Mouse (Mus musculus): ENCODE results near the gene Hist2h3b. TPM values are rescaled to one million over a fixed set of nuclear protein-coding genes. Genes with fewer than 3 reads are reported as not detected.
"Not testable (repeated sequence)": the region's sequence is repeated elsewhere in the genome, so short reads cannot be mapped to it uniquely, and the experiment has no call there.

Gene Hist2h3b
- total RNA-seq, 2 experiments from 2014 or later: 2,043 to 3,470 TPM

DNA sequence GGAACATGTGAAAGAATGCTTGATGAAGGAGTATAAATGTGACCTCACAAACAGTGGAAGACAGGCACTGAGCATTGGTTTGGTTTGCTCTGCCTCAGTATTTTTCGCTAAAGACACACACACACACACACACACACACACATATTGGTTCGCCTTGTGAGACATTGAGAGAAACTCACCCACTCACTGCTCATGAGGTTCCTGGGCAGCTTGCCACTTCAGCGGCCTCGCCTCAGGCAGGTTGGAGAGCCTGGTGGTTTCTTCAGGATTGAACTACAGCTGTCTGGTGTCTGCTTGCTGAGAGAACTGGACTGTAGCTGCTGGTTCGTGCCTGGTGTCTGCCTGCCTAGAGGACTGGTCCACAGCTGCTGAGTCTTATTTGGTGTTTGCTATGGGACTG is 8.2 kb upstream of the Hist2h3b start:
- ATAC-seq (replicated peaks; ENCODE audit: low FRiP score, poor library complexity, severe bottlenecking): no peak

DNA sequence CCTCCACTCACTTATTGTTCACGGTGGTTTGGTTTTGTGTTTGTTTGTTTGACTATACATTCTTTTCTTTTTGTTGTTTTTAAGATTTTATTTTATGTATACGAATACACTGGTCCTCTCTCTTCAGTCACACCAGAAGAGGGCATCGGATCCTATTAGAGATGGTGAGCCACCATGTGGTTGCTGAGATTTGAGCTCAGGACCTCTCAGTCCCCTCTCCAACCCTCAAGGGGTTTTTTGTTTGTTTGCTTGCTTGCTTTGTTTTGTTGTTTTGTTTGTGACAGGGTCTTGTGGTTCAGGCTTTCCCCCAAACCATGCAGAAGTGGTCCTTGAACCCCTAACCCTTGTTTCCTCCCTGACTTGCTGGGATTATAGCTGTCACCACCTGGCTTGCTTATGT is 6.8 kb upstream of the Hist2h3b start:
- no peak for ATAC-seq (replicated peaks; ENCODE audit: low FRiP score, poor library complexity, severe bottlenecking)

DNA sequence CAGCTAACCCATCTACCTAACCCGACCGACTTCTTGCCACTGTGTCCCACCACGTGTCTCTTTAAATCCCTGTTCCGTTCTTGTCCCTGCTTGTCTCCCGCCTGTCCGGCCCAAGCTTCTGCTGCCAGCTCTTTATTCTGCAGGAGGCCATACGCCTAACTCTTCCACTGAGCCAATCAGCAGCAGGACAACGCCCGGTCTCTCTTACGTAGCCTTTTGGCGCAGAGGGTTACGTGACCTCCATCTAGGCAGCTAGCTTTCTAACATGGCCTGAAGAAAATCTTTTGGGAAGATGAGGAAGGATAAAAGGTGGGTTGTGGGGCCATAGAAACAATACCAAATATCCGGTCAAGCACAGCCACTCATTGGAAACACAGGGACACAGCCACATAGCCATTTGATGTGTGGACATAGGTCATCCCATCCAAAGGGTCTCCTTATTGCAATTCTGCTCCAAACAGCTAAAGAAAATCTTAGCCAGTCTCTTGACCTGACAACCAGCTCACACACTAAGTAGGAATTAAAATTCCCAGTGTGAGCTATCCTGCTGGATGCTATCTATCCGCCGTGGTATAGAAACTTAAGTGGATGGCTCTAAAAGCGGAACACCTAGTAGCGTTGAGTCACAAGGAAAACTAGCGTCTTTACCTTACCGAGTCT is 6.1 kb upstream of the Hist2h3b start:
- ATAC-seq (replicated peaks; ENCODE audit: low FRiP score, poor library complexity, severe bottlenecking): peak; percentile 79

DNA sequence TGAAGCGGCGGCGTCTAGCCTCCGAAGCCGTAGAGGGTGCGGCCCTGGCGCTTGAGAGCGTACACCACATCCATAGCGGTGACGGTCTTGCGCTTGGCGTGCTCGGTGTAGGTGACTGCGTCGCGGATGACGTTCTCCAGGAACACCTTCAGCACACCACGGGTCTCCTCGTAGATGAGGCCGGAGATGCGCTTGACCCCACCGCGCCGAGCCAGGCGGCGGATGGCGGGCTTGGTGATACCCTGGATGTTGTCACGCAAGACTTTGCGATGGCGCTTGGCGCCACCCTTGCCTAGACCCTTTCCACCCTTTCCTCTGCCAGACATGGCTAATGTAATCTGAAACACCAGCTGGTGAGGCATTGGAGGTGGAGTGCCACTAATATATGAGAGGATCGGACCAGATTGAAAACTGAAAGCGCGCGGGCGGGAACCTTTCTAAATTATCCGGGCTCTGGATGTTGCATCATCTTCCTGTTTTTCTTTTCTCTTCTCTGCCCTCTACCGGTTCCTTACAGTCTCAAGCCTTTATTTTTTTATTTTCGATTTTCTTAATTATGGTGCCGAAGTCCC is 5.4 kb upstream of the Hist2h3b start, which contains the start of gene Hist2h4:
Gene Hist2h4, minus strand, starts transcription at position 333 of the 572 bp plus-strand sequence.
- peak; percentile 74 for ATAC-seq (replicated peaks; ENCODE audit: low FRiP score, poor library complexity, severe bottlenecking)

DNA sequence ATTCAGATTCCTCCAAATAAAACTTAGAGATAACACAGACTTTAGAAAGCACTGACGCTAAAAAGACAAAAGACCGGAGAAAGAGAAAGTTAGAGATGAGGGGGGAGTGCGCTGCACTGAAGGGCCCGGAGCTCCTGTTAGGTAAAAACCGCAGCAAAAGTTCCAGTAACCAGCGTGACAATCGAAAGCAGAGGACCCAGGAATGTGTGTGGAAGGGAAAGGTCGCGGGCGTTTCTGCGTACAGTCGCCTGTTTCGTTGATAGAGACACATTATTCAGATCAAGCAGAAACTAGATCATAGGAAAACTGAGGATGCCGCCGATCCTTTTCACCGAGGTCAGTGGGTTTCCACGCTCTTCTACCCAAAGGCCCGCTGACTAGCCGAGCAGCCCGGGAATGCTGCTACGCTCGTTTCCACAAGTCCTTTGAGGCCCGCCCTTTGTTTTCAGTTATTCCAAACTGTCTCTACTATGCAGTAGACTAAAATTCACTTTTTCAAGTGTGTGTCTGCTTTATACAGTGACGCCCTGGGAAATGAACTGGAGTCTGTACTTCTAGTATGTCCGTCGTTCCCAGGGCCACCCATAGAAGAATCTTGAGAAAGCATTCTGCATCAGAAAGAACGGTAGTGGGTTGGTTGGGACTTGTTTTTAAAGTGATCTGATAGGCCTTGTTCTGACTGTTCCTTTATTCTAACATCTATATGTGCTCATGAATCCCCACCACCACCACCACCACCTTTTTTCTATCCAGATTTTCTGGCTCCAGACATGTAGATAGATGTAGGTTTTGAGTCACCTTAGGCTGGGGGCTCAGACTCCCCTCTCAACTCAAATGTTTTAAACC is 4.7 kb upstream of the Hist2h3b start:
- ATAC-seq (replicated peaks; ENCODE audit: low FRiP score, poor library complexity, severe bottlenecking): peak; percentile 6

DNA sequence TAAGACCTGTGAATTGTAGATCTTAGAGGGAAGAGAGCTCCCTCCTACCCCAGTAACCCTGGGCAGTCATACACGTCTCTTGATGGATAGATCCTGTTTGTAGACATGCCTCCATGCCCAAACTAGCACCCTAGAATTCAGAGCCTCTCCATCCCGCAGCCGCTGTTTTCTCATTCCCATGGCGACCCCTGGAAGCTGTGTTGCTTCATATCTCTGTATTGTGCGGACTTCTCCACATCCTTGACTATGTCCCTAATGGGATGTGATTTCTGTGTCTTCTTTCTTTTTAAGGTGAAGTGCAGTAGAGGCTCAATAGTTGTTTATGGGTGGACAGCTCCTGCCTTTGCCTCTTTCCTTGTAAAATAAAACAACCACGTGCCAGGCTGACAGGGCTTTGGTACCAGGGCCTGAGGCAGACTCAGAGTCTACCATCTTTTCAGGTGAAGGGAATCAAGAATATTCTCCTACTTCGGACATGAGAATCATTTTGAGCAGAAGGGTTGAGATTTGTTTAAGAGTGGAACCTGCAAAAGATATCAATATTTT is 4.0 kb upstream of the Hist2h3b start:
- no peak for ATAC-seq (replicated peaks; ENCODE audit: low FRiP score, poor library complexity, severe bottlenecking)

DNA sequence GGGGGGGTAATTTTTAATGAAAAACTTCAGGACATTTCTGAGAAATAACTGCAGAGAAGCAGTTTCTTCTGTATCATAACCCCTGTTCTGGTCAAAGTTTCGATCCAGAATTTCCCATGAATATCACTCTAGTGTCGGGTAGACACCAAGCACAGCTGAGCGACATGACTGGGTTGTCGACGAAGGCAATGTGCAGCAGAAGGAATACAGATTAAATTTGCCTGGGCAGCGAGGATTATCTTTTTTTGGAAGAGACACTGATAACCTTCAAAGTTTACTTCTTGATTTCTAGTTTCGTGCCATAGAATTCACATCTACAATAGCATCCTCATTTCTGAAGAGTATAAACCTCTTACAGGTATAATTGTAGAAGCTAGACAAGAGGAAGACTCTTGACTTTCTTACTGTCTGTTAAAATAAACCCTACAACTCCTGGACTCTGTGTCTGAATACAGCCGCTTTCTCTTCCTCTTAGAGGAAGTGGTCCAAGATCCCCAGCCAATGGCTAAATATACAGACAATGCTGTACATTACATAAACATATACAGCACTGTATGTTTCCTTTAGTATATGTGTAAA is 2.2 kb upstream of the Hist2h3b start:
- no peak for ATAC-seq (replicated peaks; ENCODE audit: low FRiP score, poor library complexity, severe bottlenecking)

DNA sequence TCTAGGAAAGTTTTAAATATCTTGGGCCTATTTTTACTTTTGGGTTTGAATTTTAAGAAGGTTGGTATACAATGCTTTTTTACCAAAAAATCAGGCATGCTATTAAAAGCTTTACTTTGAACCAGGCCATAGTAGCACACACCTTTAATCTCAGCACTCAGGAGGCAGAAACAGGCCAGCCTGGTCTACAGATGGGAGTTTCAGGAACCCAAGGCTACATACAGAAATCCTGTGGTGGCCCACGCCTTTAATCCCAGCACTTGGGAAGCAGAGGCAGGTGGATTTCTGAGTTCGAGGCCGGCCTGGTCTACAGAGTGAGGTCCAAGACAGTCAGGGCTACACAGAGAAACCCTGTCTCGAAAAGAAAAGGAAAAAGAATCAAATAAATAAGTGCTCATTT is 913 bp upstream of the Hist2h3b start:
- ATAC-seq (replicated peaks; ENCODE audit: low FRiP score, poor library complexity, severe bottlenecking): no peak

DNA sequence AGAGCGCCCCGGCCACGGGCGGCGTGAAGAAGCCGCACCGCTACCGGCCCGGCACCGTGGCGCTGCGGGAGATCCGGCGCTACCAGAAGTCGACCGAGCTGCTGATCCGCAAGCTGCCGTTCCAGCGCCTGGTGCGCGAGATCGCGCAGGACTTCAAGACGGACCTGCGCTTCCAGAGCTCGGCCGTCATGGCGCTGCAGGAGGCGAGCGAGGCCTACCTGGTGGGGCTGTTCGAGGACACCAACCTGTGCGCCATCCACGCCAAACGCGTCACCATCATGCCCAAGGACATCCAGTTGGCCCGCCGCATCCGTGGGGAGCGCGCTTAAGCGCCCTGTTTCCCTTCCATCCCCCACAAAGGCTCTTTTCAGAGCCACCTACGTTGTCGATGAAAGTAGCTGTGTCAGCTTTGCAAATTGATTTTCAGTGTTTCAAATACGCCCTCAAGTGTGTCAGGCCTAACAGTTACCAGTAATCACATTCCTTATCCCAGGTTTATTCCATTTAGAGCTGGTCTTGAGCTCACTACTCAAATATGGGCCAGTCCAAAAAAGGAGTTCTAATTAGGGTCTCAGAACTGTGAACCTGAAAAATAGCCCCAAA is 423 bp downstream of the Hist2h3b start:
- not testable (repeated sequence) for ATAC-seq (replicated peaks; ENCODE audit: low FRiP score, poor library complexity, severe bottlenecking)

DNA sequence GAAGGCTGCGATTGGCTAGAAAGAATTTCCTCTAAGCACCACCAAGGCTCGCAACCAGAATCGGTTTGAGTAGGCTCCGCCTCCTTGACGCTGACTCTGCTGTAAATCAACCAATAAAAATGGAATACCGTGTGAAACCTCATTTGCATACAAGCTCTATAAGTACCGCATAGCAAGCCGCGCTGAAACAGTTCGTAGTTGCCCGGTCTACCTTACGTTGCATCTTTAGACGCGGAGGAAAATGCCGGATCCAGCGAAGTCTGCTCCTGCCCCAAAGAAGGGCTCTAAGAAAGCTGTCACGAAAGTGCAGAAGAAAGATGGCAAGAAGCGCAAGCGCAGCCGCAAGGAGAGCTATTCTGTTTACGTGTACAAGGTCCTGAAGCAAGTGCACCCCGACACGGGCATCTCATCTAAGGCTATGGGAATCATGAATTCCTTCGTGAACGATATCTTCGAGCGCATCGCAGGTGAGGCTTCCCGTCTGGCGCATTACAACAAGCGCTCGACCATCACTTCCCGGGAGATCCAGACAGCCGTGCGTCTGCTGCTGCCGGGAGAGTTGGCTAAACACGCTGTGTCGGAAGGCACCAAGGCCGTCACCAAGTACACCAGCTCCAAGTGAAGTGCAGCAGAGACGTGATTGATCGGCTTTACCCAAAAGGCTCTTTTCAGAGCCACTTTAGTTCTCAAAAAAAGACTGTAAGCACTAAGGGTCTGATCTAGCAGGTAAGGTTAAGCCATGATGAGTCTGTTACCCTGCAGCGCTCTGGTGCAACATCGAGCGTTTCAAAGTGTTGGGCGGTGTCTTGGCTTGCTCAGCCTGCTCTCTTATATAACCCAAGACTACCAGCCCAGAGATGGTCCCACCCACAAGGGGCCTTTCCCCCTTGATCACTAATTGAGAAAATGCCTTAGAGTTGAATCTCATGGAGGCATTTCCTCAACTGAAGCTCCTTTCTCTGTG is 1.3 kb downstream of the Hist2h3b start, which contains the start of gene Hist2h2bb:
Gene Hist2h2bb, plus strand, starts transcription at position 242 of the 964 bp plus-strand sequence.
- ATAC-seq (replicated peaks; ENCODE audit: low FRiP score, poor library complexity, severe bottlenecking): peak; percentile 80

DNA sequence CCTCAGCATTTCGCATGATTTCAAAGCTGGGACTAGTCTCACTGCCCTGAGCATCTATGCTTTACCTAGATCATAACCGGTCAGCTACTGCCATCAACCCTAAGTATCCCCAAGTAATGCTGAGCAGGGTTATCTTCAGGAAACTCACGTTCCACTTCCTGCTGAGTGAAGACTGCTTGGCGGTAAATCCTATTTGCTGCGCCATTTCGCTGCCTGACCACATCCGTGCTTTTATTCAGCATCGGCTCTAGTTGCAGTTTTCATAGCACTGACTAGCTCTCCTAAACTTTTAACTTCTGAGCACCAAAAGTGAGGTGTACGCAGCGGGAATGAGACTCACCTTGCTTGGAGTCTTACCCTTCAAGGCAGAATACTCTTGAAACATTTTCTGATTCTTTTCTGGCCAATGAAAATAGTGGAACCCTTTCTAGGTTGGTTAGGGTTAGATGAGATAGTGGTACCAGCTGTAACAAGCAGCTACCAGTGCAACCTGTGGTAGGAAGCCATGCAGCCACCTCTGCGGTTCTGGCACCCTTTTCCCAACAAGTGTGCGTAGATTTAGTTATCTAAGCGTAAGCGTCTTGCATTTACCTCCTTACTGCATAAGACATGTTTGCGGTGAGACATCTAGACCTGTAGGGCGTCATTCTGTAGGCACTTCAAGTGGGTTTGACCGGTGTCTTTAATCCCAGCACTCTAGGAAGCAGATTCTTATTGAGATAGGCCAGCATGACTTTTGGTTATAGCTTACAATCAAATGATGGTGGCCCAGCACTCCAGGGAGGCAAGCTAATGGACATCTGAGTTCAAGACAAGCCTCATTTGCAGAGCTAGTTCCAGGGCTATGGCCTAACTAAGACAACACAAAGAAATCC is 5.4 kb downstream of the Hist2h3b start:
- ATAC-seq (replicated peaks; ENCODE audit: low FRiP score, poor library complexity, severe bottlenecking): no peak

DNA sequence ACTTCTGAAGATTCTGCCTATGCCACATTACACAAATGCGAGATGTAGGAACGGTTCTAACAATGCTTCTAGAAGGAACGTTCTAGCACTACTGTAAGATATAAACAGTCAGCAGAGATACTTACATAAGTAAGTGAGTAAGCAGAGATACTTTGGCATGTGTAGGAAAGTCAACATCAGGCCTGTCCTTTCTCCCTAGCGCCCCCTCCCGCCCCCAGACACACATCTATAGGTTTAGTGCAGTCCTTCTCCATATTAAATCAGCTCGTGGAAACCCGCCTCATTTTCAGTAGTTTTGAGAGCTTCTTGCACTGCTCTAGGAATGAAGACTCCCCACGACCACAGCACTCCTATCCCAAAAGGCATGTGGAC is 9.0 kb downstream of the Hist2h3b start:
- peak; percentile 77 for ATAC-seq (replicated peaks; ENCODE audit: low FRiP score, poor library complexity, severe bottlenecking)

DNA sequence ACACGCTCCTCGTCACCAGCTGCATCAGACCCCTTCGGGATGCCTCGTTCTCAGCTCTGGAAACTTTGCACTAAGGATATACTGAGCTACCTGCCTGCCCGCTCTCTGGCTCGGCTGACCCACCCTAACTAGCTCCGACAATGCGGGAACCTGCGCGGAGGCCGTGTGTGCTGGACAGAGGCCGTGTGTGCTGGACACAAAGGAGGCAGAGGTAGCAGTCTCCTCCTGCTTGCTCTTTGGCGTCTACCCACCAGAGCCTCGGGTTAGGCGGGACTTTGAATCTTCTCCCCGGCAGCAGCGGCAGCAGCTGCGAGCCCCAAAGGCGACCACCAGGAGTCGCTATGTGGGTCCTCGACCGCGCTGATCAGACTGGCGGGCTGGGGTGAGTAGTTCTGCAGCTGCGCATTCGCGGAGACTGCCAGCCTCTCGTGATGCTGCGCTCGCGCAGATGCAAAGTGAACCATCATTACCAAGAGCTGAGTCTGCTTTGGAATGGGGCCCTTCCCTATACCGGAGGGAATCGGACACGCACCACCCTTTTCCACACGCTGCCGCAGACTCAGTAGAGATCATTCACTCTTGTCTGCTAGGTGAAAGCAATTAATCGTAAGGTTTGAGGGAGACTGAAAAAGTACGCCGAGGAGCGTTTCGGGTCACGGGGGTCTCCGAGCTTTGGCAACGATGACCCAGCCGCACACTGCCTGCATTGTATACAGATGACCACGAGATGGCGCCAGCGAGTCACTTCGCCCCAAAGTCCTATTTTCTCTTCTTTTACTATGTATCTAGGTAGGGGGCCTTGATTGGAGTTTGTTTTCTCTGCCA is 9.6 kb downstream of the Hist2h3b start:
- peak; percentile 96 for ATAC-seq (replicated peaks; ENCODE audit: low FRiP score, poor library complexity, severe bottlenecking)

DNA sequence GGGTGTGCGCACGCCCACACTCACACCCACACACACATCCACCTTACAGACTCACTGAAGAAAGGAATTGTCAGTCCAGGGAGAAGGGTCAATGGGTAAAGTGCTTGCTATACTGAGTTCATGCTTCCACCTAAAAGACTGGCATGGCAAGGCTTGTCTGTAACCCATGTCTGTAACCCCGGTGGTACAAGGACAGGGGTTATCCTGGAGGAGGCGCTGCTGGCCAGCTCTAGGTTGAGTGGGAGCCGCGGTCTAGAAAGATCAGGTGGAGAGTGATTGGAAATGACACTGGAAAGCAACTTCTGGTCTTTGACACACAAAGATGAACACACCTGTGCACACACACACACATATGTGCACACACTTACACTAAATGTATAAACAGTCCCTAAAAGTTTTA is 12.2 kb downstream of the Hist2h3b start:
- no peak for ATAC-seq (replicated peaks; ENCODE audit: low FRiP score, poor library complexity, severe bottlenecking)

DNA sequence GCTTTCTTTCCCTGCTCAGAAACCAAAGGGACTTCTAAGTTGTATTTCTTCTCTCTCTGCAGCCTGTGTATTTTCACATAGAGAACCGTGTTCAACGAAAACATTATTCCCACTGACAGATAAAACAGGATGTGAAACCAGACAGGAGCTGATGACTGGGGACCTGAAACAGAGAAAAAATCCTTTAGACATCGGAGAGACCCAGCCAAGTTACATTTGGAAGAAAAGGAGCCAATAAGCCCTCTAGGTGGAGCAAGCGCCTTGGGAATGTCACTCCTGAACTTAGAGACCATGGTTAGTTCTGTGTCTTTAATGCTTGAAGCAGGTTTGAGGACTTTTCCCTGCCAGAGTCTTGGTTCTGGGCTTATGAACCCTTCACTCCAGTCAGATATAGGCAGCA is 16.0 kb downstream of the Hist2h3b start:
- ATAC-seq (replicated peaks; ENCODE audit: low FRiP score, poor library complexity, severe bottlenecking): no peak

DNA sequence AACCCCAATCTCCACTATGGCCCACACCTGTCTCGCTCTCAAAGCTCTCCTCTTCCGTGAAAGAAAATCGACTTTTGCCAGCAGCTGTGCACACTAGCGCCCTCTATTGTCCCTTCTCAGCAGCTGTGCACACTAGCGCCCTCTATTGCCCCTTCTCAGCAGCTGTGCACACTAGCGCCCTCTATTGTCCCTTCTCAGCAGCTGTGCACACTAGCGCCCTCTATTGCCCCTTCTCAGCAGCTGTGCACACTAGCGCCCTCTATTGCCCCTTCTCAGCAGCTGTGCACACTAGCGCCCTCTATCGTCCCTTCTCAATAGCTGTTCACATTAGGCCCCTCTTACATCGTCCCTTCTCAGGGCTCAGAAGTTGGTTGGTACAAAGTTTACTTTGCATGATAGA is 18.9 kb downstream of the Hist2h3b start:
- not testable (repeated sequence) for ATAC-seq (replicated peaks; ENCODE audit: low FRiP score, poor library complexity, severe bottlenecking)

DNA sequence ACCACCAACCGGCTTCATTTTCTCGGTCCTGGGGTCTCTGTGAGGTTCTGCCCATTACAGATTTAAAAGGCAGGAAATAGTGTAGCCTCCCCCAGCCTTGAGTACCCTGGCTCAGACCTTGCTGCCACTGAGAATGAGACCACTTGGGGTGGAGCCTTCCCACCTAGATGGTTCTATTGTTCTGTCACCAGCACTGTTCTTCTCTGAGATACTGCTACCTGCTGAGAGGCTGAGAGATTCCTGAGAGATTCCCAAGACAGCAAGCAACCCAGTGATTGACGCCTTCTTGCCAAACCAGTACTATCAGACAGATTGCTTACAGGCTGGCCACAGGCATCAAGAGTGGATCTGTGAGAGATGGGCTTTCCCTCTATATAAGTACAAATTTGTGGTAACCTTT is 20.7 kb downstream of the Hist2h3b start:
- ATAC-seq (replicated peaks; ENCODE audit: low FRiP score, poor library complexity, severe bottlenecking): no peak
